Mouse (Mus musculus) CH12.LX (cell line): Measurements from ENCODE around the gene Lyst. TPM values are rescaled to one million over a fixed set of nuclear protein-coding genes. Genes with fewer than 3 reads are reported as not detected.
A peak's percentile ranks its signal among the peaks of the same experiment; 100 is the strongest.

Source experiments
- DNase-seq: peaks from one replicate; pipeline ENCODE4 v3.0.0-alpha.2; 2013; ENCODE audit errors: extremely low read depth
- H3K27ac ChIP-seq: 2 replicates; pipeline ENCODE4 v1.5.1; 2012; ENCODE audit warnings: low read depth, mild to moderate bottlenecking, control low read depth, moderate library complexity; ENCODE audit not compliant: insufficient read depth
- H3K27me3 ChIP-seq: replicated peaks from 2 replicates; pipeline ENCODE3; 2012; ENCODE audit warnings: inconsistent platforms
- H3K36me3 ChIP-seq, 2 experiments: replicated peaks in 1 of 2; 2 replicates each; pipeline versions ENCODE3 to v1.6.1; 2012; ENCODE audit warnings: inconsistent platforms in 1 of 2, low read length in 1 of 2, mild to moderate bottlenecking in 1 of 2, mixed read lengths in 1 of 2, moderate library complexity in 1 of 2; ENCODE audit not compliant: control insufficient read depth in 1 of 2, insufficient read depth in 1 of 2
- H3K4me1 ChIP-seq, 2 experiments: 2 replicates each; pipeline ENCODE4 v1.6.1; 2012; ENCODE audit warnings: inconsistent platforms in 1 of 2, moderate library complexity in 1 of 2; ENCODE audit not compliant: insufficient read depth in 2 of 2, control insufficient read depth in 1 of 2
- H3K4me2 ChIP-seq: 2 replicates; pipeline ENCODE4 v1.6.1; 2012; ENCODE audit warnings: low read depth, mild to moderate bottlenecking, control low read depth; ENCODE audit not compliant: poor library complexity, insufficient read depth, severe bottlenecking
- H3K4me3 ChIP-seq, 3 experiments: fragments of 150-350 bp in 1 of 3; sonication (generic) in 1 of 3; replicated peaks in 1 of 3; 2 replicates each; pipeline versions ENCODE3 to v1.5.1; 2011 to 2012; ENCODE audit warnings: low read depth in 2 of 3, low read length in 2 of 3, mild to moderate bottlenecking in 2 of 3, moderate library complexity in 2 of 3, control low read depth in 1 of 3, improper control_type of control experiment in 1 of 3, inconsistent platforms in 1 of 3, mixed read lengths in 1 of 3; ENCODE audit not compliant: poor library complexity in 1 of 3
- H3K79me2 ChIP-seq: replicated peaks from 2 replicates; pipeline ENCODE4 v1.6.1; 2012; ENCODE audit warnings: mild to moderate bottlenecking, moderate library complexity; ENCODE audit not compliant: control insufficient read depth, poor library complexity, insufficient read depth, severe bottlenecking; ENCODE audit errors: extremely low read depth
- H3K9ac ChIP-seq: 2 replicates; pipeline ENCODE4 v1.6.1; 2012; ENCODE audit warnings: low read depth, mild to moderate bottlenecking, control low read depth, moderate library complexity; ENCODE audit not compliant: insufficient read depth
- H3K9me3 ChIP-seq: replicated peaks from 2 replicates; pipeline ENCODE3; 2012; ENCODE audit warnings: low read length, inconsistent platforms, mixed read lengths
- BHLHE40 ChIP-seq: IDR thresholded peaks from 2 replicates; pipeline ENCODE4 v1.6.1; 2011; ENCODE audit warnings: mild to moderate bottlenecking, low read depth, low read length, improper control_type of control experiment
- CHD1 ChIP-seq: IDR thresholded peaks from 2 replicates; pipeline ENCODE4 v1.6.1; 2012; ENCODE audit warnings: low read depth, low read length, improper control_type of control experiment, inconsistent platforms
- CHD2 ChIP-seq: IDR thresholded peaks from 2 replicates; pipeline ENCODE4 v1.6.1; 2011; ENCODE audit warnings: low read length, improper control_type of control experiment
- EP300 ChIP-seq: IDR thresholded peaks from 2 replicates; pipeline ENCODE4 v1.6.1; 2011; ENCODE audit warnings: low read length, improper control_type of control experiment
- ETS1 ChIP-seq: conservative IDR thresholded peaks from 2 replicates; pipeline ENCODE4 v1.6.1; 2012; ENCODE audit warnings: low read depth, mild to moderate bottlenecking, inconsistent platforms, low read length, improper control_type of control experiment, moderate library complexity
- GABPA ChIP-seq: IDR thresholded peaks from 2 replicates; pipeline ENCODE4 v1.6.1; 2012; ENCODE audit warnings: low read depth, low read length, improper control_type of control experiment, inconsistent platforms; ENCODE audit not compliant: insufficient replicate concordance
- HCFC1 ChIP-seq: IDR thresholded peaks from 2 replicates; pipeline ENCODE4 v1.6.1; 2012; ENCODE audit warnings: low read depth, mild to moderate bottlenecking, inconsistent platforms, low read length, improper control_type of control experiment
- JUND ChIP-seq: conservative IDR thresholded peaks from 2 replicates; pipeline ENCODE4 v1.6.1; 2011; ENCODE audit warnings: low read depth, low read length, improper control_type of control experiment
- KAT2A ChIP-seq: IDR thresholded peaks from 2 replicates; pipeline ENCODE4 v1.6.1; 2012; ENCODE audit warnings: low read length, improper control_type of control experiment, inconsistent platforms; ENCODE audit not compliant: insufficient replicate concordance
- MAFK ChIP-seq: IDR thresholded peaks from 2 replicates; pipeline ENCODE4 v1.6.1; 2011; ENCODE audit warnings: low read length, improper control_type of control experiment; ENCODE audit not compliant: insufficient replicate concordance
- MAX ChIP-seq: IDR thresholded peaks from 2 replicates; pipeline ENCODE4 v1.6.1; 2011; ENCODE audit warnings: low read length, improper control_type of control experiment
- MAZ ChIP-seq: IDR thresholded peaks from 2 replicates; pipeline ENCODE4 v1.6.1; 2012; ENCODE audit warnings: low read depth, mild to moderate bottlenecking, inconsistent platforms, low read length, improper control_type of control experiment, moderate library complexity
- MEF2A ChIP-seq: IDR thresholded peaks from 2 replicates; pipeline ENCODE4 v1.6.1; 2014; ENCODE audit warnings: low read depth, mild to moderate bottlenecking, inconsistent platforms, low read length, improper control_type of control experiment, borderline replicate concordance
- MXI1 ChIP-seq: IDR thresholded peaks from 2 replicates; pipeline ENCODE4 v1.6.1; 2011; ENCODE audit warnings: mild to moderate bottlenecking, low read depth, low read length, improper control_type of control experiment
- MYC ChIP-seq: IDR thresholded peaks from 2 replicates; pipeline ENCODE4 v1.6.1; 2011; ENCODE audit warnings: low read depth, mild to moderate bottlenecking, improper control_type of control experiment, low read length
- POLR2A ChIP-seq: IDR thresholded peaks from 2 replicates; pipeline ENCODE4 v1.6.1; 2011; ENCODE audit warnings: low read depth, mild to moderate bottlenecking, improper control_type of control experiment, low read length
- RCOR1 ChIP-seq: conservative IDR thresholded peaks from 2 replicates; pipeline ENCODE4 v1.6.1; 2012; ENCODE audit warnings: low read depth, mild to moderate bottlenecking, inconsistent platforms, low read length, improper control_type of control experiment
- SIN3A ChIP-seq: IDR thresholded peaks from 2 replicates; pipeline ENCODE4 v1.6.1; 2012; ENCODE audit warnings: low read length, improper control_type of control experiment, inconsistent platforms
- TBP ChIP-seq: conservative IDR thresholded peaks from 2 replicates; pipeline ENCODE4 v1.6.1; 2011; ENCODE audit warnings: low read depth, low read length, improper control_type of control experiment
- UBTF ChIP-seq: IDR thresholded peaks from 2 replicates; pipeline ENCODE4 v1.6.1; 2012; ENCODE audit warnings: low read depth, mild to moderate bottlenecking, inconsistent platforms, low read length, improper control_type of control experiment, moderate library complexity
- USF1 ChIP-seq: IDR thresholded peaks from 2 replicates; pipeline ENCODE4 v1.6.1; 2014; ENCODE audit warnings: low read depth, mild to moderate bottlenecking, inconsistent platforms, low read length, improper control_type of control experiment
- USF2 ChIP-seq: conservative IDR thresholded peaks from 2 replicates; pipeline ENCODE4 v1.6.1; 2011; ENCODE audit warnings: low read depth, low read length, improper control_type of control experiment
- ZC3H11A ChIP-seq: IDR thresholded peaks from 2 replicates; pipeline ENCODE4 v1.6.1; 2012; ENCODE audit warnings: low read depth, mild to moderate bottlenecking, inconsistent platforms, low read length, improper control_type of control experiment
- ZKSCAN1 ChIP-seq: IDR thresholded peaks from 2 replicates; pipeline ENCODE4 v1.6.1; 2012; ENCODE audit warnings: low read depth, inconsistent platforms, low read length, improper control_type of control experiment, borderline replicate concordance
- dilution Hi-C: fragments of 300-500 bp; cut with MboI; formaldehyde crosslinking; loops from 2 replicates; pipeline ENCODE4 v1.14.3; 2020; ENCODE audit warnings: low sequenced_read_pairs; ENCODE audit not compliant: extremely low pct_unique_long_range_greater_than_20kb, extremely low pct_ligation_motif_present
- in situ Hi-C: fragments of 300-500 bp; cut with MboI; formaldehyde crosslinking; loops from 3 replicates; pipeline ENCODE4 v1.14.3; 2019; ENCODE audit warnings: low sequenced_read_pairs, low pct_ligation_motif_present, low pct_unique_long_range_greater_than_20kb, mixed read lengths
- polyA plus RNA-seq: library from polyadenylated mRNA; unstranded; fragments of >175 nt; gene quantifications from 2 replicates; pipeline ENCODE4 v1.2.1, GENCODE M21; 2012; ENCODE audit warnings: low read depth; ENCODE audit not compliant: insufficient read length
- total RNA-seq, 2 experiments: library from RNA; depleted of rRNA; stranded (reverse); fragments of 300-350 nt in 1 of 2; fragments of >200 nt in 1 of 2; gene quantifications; 2 replicates each; pipeline ENCODE4 v1.2.3; 2012 to 2014

Gene Lyst
- total and polyA plus RNA-seq, 3 experiments, result 33.1 to 61.1 (median 34.8) TPM

DNA sequence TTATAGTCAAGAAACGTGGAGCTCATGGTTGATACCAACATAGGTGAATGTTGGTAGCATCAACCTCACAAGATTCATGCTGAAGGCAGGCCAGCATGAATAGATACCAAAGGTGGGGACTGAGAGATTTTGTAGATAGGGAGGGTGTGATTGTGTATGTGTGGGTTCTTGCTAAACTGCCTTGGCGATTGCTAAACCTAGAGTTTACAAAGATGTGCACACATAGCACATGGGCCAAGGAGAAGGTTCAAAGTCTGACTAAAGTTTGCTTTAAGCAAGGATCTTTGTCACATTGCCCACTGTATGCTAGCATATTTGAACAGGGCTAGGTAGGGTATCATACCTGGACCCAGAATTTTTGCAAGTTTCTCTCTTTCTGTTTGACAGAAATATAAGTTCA is 1.2 kb upstream of the Lyst start:
- dilution Hi-C loops, result no loop called here
- no peak for DNase-seq
- Histone ChIP-seq H3K27ac (no peak overlapping the region), H3K79me2 (peaks cover 28% of the 10 kb centered on the region), H3K4me3 (no peak overlapping the region), H3K4me2 (no peak overlapping the region), H3K9ac (no peak overlapping the region), H3K4me1 (peaks cover 2 to 34% of the 10 kb centered on the region in 2 experiments; a peak in 3 of 4 replicates), H3K9me3 (no peaks in the 10 kb centered on the region), H3K27me3 (no peaks in the 10 kb centered on the region), H3K36me3 (peaks cover 0 to 2% of the 10 kb centered on the region in 2 experiments)
- TF ChIP-seq TBP (no peak), EP300 (no peak), MAFK (no peak), KAT2A (no peak), USF2 (no peak), MAZ (no peak), UBTF (no peak), POLR2A (no peak), MYC (no peak), MAX (no peak), ZC3H11A (no peak), HCFC1 (no peak)
- in situ Hi-C loops, result loop anchor here (5.0 kb wide), 1 partner anchor 37 kb away; no protein-coding TSS in a partner anchor

GRCm38 (mm10) chr13:13591892-13592291 is 1.7 kb downstream of the Lyst start:
- dilution Hi-C loops, result no loop called here
- peak overlapping the region; percentile 90 for H3K9ac ChIP-seq
- TF ChIP-seq ETS1 (no peak), ZC3H11A (no peak), MXI1 (peak; percentile 33; the same call in 1 of the 2 replicates), RCOR1 (no peak), USF2 (no peak), MEF2A (no peak), ZKSCAN1 (no peak), GABPA (no peak), USF1 (no peak), CHD1 (peak; percentile 31; the same call in 1 of the 2 replicates), CHD2 (no peak), JUND (no peak), MAX (no peak), TBP (peak; percentile 75; the same call in 1 of the 2 replicates), BHLHE40 (no peak), SIN3A (peak; percentile 25; the same call in 1 of the 2 replicates), POLR2A (peak; percentile 38; the same call in 1 of the 2 replicates), UBTF (no peak)

More at GRCm38 (mm10) chr13:13591892-13592291, 1.7 kb downstream of the Lyst start:
- Histone ChIP-seq H3K4me1 (peaks cover 13 to 43% of the 10 kb centered on the region in 2 experiments), H3K4me3 (peak overlapping the region; percentile 61 to 94 (median 69)), H3K27ac (peak overlapping the region; percentile 45; the same call in 1 of the 2 replicates), H3K27me3 (no peaks in the 10 kb centered on the region), H3K4me2 (peak overlapping the region; percentile 84), H3K9me3 (no peaks in the 10 kb centered on the region), H3K36me3 (peaks cover 0 to 5% of the 10 kb centered on the region in 2 experiments), H3K79me2 (peaks cover 48% of the 10 kb centered on the region)
- peak; percentile 49 for DNase-seq
- in situ Hi-C loops, result no loop called here
